Mouse (Mus musculus) MEL (cell line): ENCODE data around the gene Cd99l2. TPM values are rescaled to one million over a fixed set of nuclear protein-coding genes. Genes with fewer than 3 reads are reported as not detected.

Experiments used
- DNase-seq: peaks from one replicate; pipeline ENCODE4 v3.0.0; 2011; ENCODE audit warnings: low read depth, low spot score
- H3K27ac ChIP-seq: 2 replicates; pipeline ENCODE4 v1.5.1; 2012; ENCODE audit warnings: low read depth, mild to moderate bottlenecking, control low read depth, low read length, moderate library complexity; ENCODE audit not compliant: control insufficient read depth
- H3K27me3 ChIP-seq, 2 experiments: fragments of 150-350 bp in 1 of 2; sonication (generic) in 1 of 2; 2 replicates each; pipeline ENCODE4 v1.6.1; 2012; ENCODE audit warnings: low read length in 2 of 2, mild to moderate bottlenecking in 2 of 2, improper control_type of control experiment in 1 of 2, moderate library complexity in 1 of 2; ENCODE audit not compliant: insufficient read depth in 2 of 2, control insufficient read depth in 1 of 2
- H3K36me3 ChIP-seq, 2 experiments: 2 replicates each; pipeline ENCODE4 v1.6.1; 2012 to 2014; ENCODE audit warnings: low read length in 2 of 2, improper control_type of control experiment in 1 of 2, inconsistent platforms in 1 of 2, mild to moderate bottlenecking in 1 of 2; ENCODE audit not compliant: insufficient read depth in 2 of 2, control insufficient read depth in 1 of 2
- H3K4me1 ChIP-seq, 2 experiments: fragments of 150-350 bp in 1 of 2; sonication (generic) in 1 of 2; 2 replicates each; pipeline ENCODE4 v1.6.1; 2012; ENCODE audit warnings: low read length in 2 of 2, improper control_type of control experiment in 1 of 2, mild to moderate bottlenecking in 1 of 2; ENCODE audit not compliant: insufficient read depth in 2 of 2, control insufficient read depth in 1 of 2
- H3K4me3 ChIP-seq, 2 experiments: fragments of 150-350 bp in 1 of 2; sonication (generic) in 1 of 2; 2 replicates each; pipeline ENCODE4 v1.5.1; 2012; ENCODE audit warnings: low read depth in 2 of 2, low read length in 2 of 2, mild to moderate bottlenecking in 2 of 2, moderate library complexity in 2 of 2, control low read depth in 1 of 2, improper control_type of control experiment in 1 of 2; ENCODE audit not compliant: control insufficient read depth in 1 of 2, insufficient read depth in 1 of 2
- H3K79me2 ChIP-seq: 2 replicates; pipeline ENCODE4 v1.6.1; 2012; ENCODE audit warnings: mild to moderate bottlenecking, low read length, moderate library complexity; ENCODE audit not compliant: control insufficient read depth, poor library complexity, insufficient read depth
- H3K9ac ChIP-seq: 2 replicates; pipeline ENCODE4 v1.6.1; 2012; ENCODE audit warnings: low read depth, mild to moderate bottlenecking, control low read depth, low read length, moderate library complexity; ENCODE audit not compliant: control insufficient read depth, poor library complexity, severe bottlenecking
- H3K9me3 ChIP-seq: fragments of 150-350 bp; sonication (generic); replicated peaks from 2 replicates; pipeline ENCODE4 v1.6.1; 2012; ENCODE audit warnings: mild to moderate bottlenecking, low read length, improper control_type of control experiment, moderate library complexity; ENCODE audit not compliant: insufficient read depth
- CHD2 ChIP-seq: IDR thresholded peaks from 2 replicates; pipeline ENCODE4 v1.6.1; 2011; ENCODE audit warnings: low read length, improper control_type of control experiment
- CTCF ChIP-seq, 3 experiments: IDR thresholded peaks in 2 of 3; conservative IDR thresholded peaks in 1 of 3; 2 replicates each; pipeline ENCODE4 v1.5.1; 2011 to 2012; ENCODE audit warnings: low read length in 3 of 3, low read depth in 2 of 3, mild to moderate bottlenecking in 2 of 3, improper control_type of control experiment in 1 of 3, inconsistent platforms in 1 of 3, mixed read lengths in 1 of 3, moderate library complexity in 1 of 3; ENCODE audit not compliant: control insufficient read depth in 1 of 3, insufficient read depth in 1 of 3, poor library complexity in 1 of 3, severe bottlenecking in 1 of 3
- E2F4 ChIP-seq: IDR thresholded peaks from 2 replicates; pipeline ENCODE4 v1.6.1; 2011; ENCODE audit warnings: low read depth, low read length, improper control_type of control experiment, borderline replicate concordance
- ELF1 ChIP-seq: IDR thresholded peaks from 2 replicates; pipeline ENCODE4 v1.6.1; 2014; ENCODE audit warnings: low read depth, mild to moderate bottlenecking, inconsistent platforms, low read length, improper control_type of control experiment, moderate library complexity
- EP300 ChIP-seq, 2 experiments: IDR thresholded peaks; 2 replicates each; pipeline ENCODE4 v1.6.1; 2011; ENCODE audit warnings: improper control_type of control experiment in 2 of 2, low read length in 2 of 2, low read depth in 1 of 2, mild to moderate bottlenecking in 1 of 2
- ETS1 ChIP-seq: IDR thresholded peaks from 2 replicates; pipeline ENCODE4 v1.6.1; 2012; ENCODE audit warnings: low read depth, mild to moderate bottlenecking, inconsistent platforms, low read length, improper control_type of control experiment, moderate library complexity
- GABPA ChIP-seq: IDR thresholded peaks from 2 replicates; pipeline ENCODE4 v1.6.1; 2012; ENCODE audit warnings: low read depth, mild to moderate bottlenecking, inconsistent platforms, low read length, improper control_type of control experiment, moderate library complexity
- JUND ChIP-seq: IDR thresholded peaks from 2 replicates; pipeline ENCODE4 v1.6.1; 2011; ENCODE audit warnings: low read depth, mild to moderate bottlenecking, improper control_type of control experiment, low read length
- KAT2A ChIP-seq: conservative IDR thresholded peaks from 2 replicates; pipeline ENCODE4 v1.6.1; 2012; ENCODE audit warnings: low read depth, low read length, improper control_type of control experiment, inconsistent platforms
- MAFK ChIP-seq: IDR thresholded peaks from 2 replicates; pipeline ENCODE4 v1.6.1; 2011; ENCODE audit warnings: low read depth, mild to moderate bottlenecking, low read length, improper control_type of control experiment, borderline replicate concordance
- MYB ChIP-seq: IDR thresholded peaks from 2 replicates; pipeline ENCODE4 v1.6.1; 2011; ENCODE audit warnings: mild to moderate bottlenecking, low read depth, low read length, improper control_type of control experiment
- NELFE ChIP-seq: IDR thresholded peaks from 2 replicates; pipeline ENCODE4 v1.6.1; 2011; ENCODE audit warnings: low read depth, low read length, improper control_type of control experiment
- NRF1 ChIP-seq: IDR thresholded peaks from 2 replicates; pipeline ENCODE4 v1.6.1; 2014; ENCODE audit warnings: low read depth, mild to moderate bottlenecking, inconsistent platforms, low read length, improper control_type of control experiment, moderate library complexity; ENCODE audit not compliant: poor library complexity, insufficient read depth, severe bottlenecking
- POLR2AphosphoS5 ChIP-seq: IDR thresholded peaks from 2 replicates; pipeline ENCODE4 v1.6.1; 2012; ENCODE audit warnings: low read depth, borderline replicate concordance, mild to moderate bottlenecking, inconsistent platforms, low read length, moderate library complexity, mixed read lengths
- RCOR1 ChIP-seq: IDR thresholded peaks from 2 replicates; pipeline ENCODE4 v1.6.1; 2012; ENCODE audit warnings: low read depth, mild to moderate bottlenecking, inconsistent platforms, low read length, improper control_type of control experiment
- SMC3 ChIP-seq: IDR thresholded peaks from 2 replicates; pipeline ENCODE4 v1.6.1; 2011; ENCODE audit warnings: low read depth, low read length, improper control_type of control experiment
- TBP ChIP-seq: IDR thresholded peaks from 2 replicates; pipeline ENCODE4 v1.8.0; 2011; ENCODE audit warnings: low read depth, low read length, improper control_type of control experiment
- ZKSCAN1 ChIP-seq: IDR thresholded peaks from 2 replicates; pipeline ENCODE4 v1.6.1; 2012; ENCODE audit warnings: low read depth, mild to moderate bottlenecking, inconsistent platforms, low read length, improper control_type of control experiment, moderate library complexity
- ZMIZ1 ChIP-seq: IDR thresholded peaks from 2 replicates; pipeline ENCODE4 v1.6.1; 2012; ENCODE audit warnings: low read depth, mild to moderate bottlenecking, inconsistent platforms, low read length, improper control_type of control experiment, moderate library complexity
- ZNF384 ChIP-seq: IDR thresholded peaks from 2 replicates; pipeline ENCODE4 v1.6.1; 2012; ENCODE audit warnings: low read depth, mild to moderate bottlenecking, inconsistent platforms, low read length, improper control_type of control experiment
- polyA plus RNA-seq, 2 experiments: library from polyadenylated mRNA; stranded (reverse) in 1 of 2; unstranded in 1 of 2; fragments of >175 nt in 1 of 2; fragments of >200 nt in 1 of 2; gene quantifications; 2 replicates each; pipeline versions ENCODE4 v1.2.1 to v1.2.4; 2012; ENCODE audit warnings: low replicate concordance in 2 of 2, low read depth in 1 of 2; ENCODE audit not compliant: insufficient read length in 2 of 2, insufficient read depth in 1 of 2, missing spikeins in 1 of 2
- total RNA-seq: library from RNA; depleted of rRNA; stranded (reverse); fragments of 300-350 nt; gene quantifications from 2 replicates; pipeline ENCODE4 v1.2.3, GENCODE M21; 2012

Cd99l2 gene
- total and polyA plus RNA-seq, 3 experiments: 7.9 to 12.0 TPM; not detected in 1

DNA sequence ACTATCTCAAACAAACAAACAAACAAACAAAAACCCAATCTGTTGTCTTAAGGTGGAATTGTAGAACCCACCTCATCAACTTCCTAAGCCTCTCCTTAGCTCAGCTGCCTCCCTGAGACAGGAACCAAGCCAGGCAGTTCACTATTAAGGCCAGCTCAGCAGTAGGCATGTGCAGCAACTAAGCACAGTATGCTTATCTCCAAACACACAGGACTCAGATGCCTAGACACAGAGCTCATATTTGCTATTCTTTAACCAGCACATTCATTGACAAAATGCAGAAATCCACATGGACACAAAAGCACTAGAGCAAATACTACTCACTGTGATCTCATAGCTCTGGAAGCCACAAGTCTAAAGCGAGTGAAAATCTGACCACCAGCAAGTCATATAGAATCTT is 27.2 kb downstream of the Cd99l2 start:
- H3K36me3 ChIP-seq: peaks cover 0 to 6% of the 10 kb centered on the region in 2 experiments; a peak in 2 of 4 replicates
- no peak overlapping the region for H3K4me3 ChIP-seq
- H3K79me2 ChIP-seq: no peaks in the 10 kb centered on the region
- TF ChIP-seq CTCF (IDR thresholded peaks at IDR 0.05 in 2 of 3, conservative IDR thresholded peaks at IDR 0.05 in 1 of 3; ENCODE audit: control insufficient read depth in 1 of 3, insufficient read depth in 1 of 3, low read depth in 2 of 3, low read length in 3 of 3, poor library complexity in 1 of 3, severe bottlenecking in 1 of 3) (no peak), KAT2A (no peak), CHD2 (no peak), MYB (no peak), TBP (no peak), E2F4 (no peak), SMC3 (no peak), ZNF384 (no peak)
- TF ChIP-seq, all 39 proteins: peak for 0
- peaks cover 0 to 9% of the 10 kb centered on the region in 2 experiments; a peak in 2 of 4 replicates for H3K4me1 ChIP-seq
- DNase-seq: no peak
- no peak overlapping the region for H3K9ac ChIP-seq
- H3K27me3 ChIP-seq: no peaks in the 10 kb centered on the region
- no peak overlapping the region for H3K27ac ChIP-seq
- H3K9me3 ChIP-seq: no peaks in the 10 kb centered on the region

GRCm38 (mm10) chrX:71464138-71464826 is 28.4 kb downstream of the Cd99l2 start:
- H3K79me2 ChIP-seq: no peaks in the 10 kb centered on the region
- H3K36me3 ChIP-seq: peaks cover 0 to 6% of the 10 kb centered on the region in 2 experiments; a peak in 2 of 4 replicates
- no peak overlapping the region for H3K27ac ChIP-seq
- no peak for TF ChIP-seq MAFK
- TF ChIP-seq ELF1: no peak
- no peak for TF ChIP-seq NELFE
- no peak for TF ChIP-seq E2F4
- TF ChIP-seq ZNF384: no peak
- no peak for TF ChIP-seq NRF1
- TF ChIP-seq EP300 (IDR thresholded peaks at IDR 0.05; ENCODE audit: low read depth in 1 of 2, low read length in 2 of 2): no peak
- no peak for TF ChIP-seq CTCF (IDR thresholded peaks at IDR 0.05 in 2 of 3, conservative IDR thresholded peaks at IDR 0.05 in 1 of 3; ENCODE audit: control insufficient read depth in 1 of 3, insufficient read depth in 1 of 3, low read depth in 2 of 3, low read length in 3 of 3, poor library complexity in 1 of 3, severe bottlenecking in 1 of 3)
- TF ChIP-seq POLR2AphosphoS5: no peak
- TF ChIP-seq SMC3: no peak
- TF ChIP-seq ZKSCAN1: no peak
- no peak for TF ChIP-seq ZMIZ1
- TF ChIP-seq GABPA: no peak
- TF ChIP-seq JUND: no peak
- no peak for TF ChIP-seq CHD2
- TF ChIP-seq RCOR1: no peak
- no peak for TF ChIP-seq ETS1
- H3K9me3 ChIP-seq: no peaks in the 10 kb centered on the region
- no peaks in the 10 kb centered on the region for H3K27me3 ChIP-seq
- peaks cover 0 to 9% of the 10 kb centered on the region in 2 experiments; a peak in 2 of 4 replicates for H3K4me1 ChIP-seq
- no peak for DNase-seq
- H3K9ac ChIP-seq: no peak overlapping the region
- H3K4me3 ChIP-seq: no peak overlapping the region
